Mouse (Mus musculus) MEL (cell line): Measurements from ENCODE around the gene Tbc1d24.

Experiments used
- CHD1 ChIP-seq: IDR thresholded peaks from 2 replicates; pipeline ENCODE4 v1.6.1; 2012; ENCODE audit warnings: low read depth, mild to moderate bottlenecking, inconsistent platforms, low read length, improper control_type of control experiment
- CTCF ChIP-seq, 3 experiments: IDR thresholded peaks in 2 of 3; conservative IDR thresholded peaks in 1 of 3; 2 replicates each; pipeline ENCODE4 v1.5.1; 2011 to 2012; ENCODE audit warnings: low read length in 3 of 3, low read depth in 2 of 3, mild to moderate bottlenecking in 2 of 3, improper control_type of control experiment in 1 of 3, inconsistent platforms in 1 of 3, mixed read lengths in 1 of 3, moderate library complexity in 1 of 3; ENCODE audit not compliant: control insufficient read depth in 1 of 3, insufficient read depth in 1 of 3, poor library complexity in 1 of 3, severe bottlenecking in 1 of 3
- ELF1 ChIP-seq: IDR thresholded peaks from 2 replicates; pipeline ENCODE4 v1.6.1; 2014; ENCODE audit warnings: low read depth, mild to moderate bottlenecking, inconsistent platforms, low read length, improper control_type of control experiment, moderate library complexity
- EP300 ChIP-seq, 2 experiments: IDR thresholded peaks; 2 replicates each; pipeline ENCODE4 v1.6.1; 2011; ENCODE audit warnings: improper control_type of control experiment in 2 of 2, low read length in 2 of 2, low read depth in 1 of 2, mild to moderate bottlenecking in 1 of 2
- POLR2A ChIP-seq, 2 experiments: IDR thresholded peaks; 2 replicates each; pipeline ENCODE4 v1.6.1; 2011 to 2012; ENCODE audit warnings: low read length in 2 of 2, mild to moderate bottlenecking in 2 of 2, control low read depth in 1 of 2, improper control_type of control experiment in 1 of 2, low read depth in 1 of 2, moderate library complexity in 1 of 2; ENCODE audit not compliant: control insufficient read depth in 1 of 2, insufficient read depth in 1 of 2, poor library complexity in 1 of 2
- USF1 ChIP-seq: IDR thresholded peaks from 2 replicates; pipeline ENCODE4 v1.6.1; 2014; ENCODE audit warnings: low read depth, mild to moderate bottlenecking, inconsistent platforms, low read length, improper control_type of control experiment, moderate library complexity

- TF ChIP-seq CHD1 (no peak), ELF1 (no peak), POLR2A (IDR thresholded peaks at IDR 0.05; ENCODE audit: control insufficient read depth in 1 of 2, insufficient read depth in 1 of 2, low read depth in 1 of 2, low read length in 2 of 2, poor library complexity in 1 of 2) (no peak), USF1 (no peak), EP300 (IDR thresholded peaks at IDR 0.05; ENCODE audit: low read depth in 1 of 2, low read length in 2 of 2) (no peak), CTCF (IDR thresholded peaks at IDR 0.05 in 2 of 3, conservative IDR thresholded peaks at IDR 0.05 in 1 of 3; ENCODE audit: control insufficient read depth in 1 of 3, insufficient read depth in 1 of 3, low read depth in 2 of 3, low read length in 3 of 3, poor library complexity in 1 of 3, severe bottlenecking in 1 of 3) (no peak)
Measured at GRCm38 (mm10) chr17:24223513-24223912, 18.2 kb upstream of the Tbc1d24 start.
